Mouse (Mus musculus) olfactory bulb, adult 2 months (tissue): ENCODE data around the gene Hectd3.

Experiments used
- CTCF ChIP-seq: fragments of 200-500 bp; IDR thresholded peaks from 2 replicates; pipeline ENCODE4 v1.5.1; 2012; ENCODE audit warnings: low read depth, mild to moderate bottlenecking, low read length, moderate library complexity; ENCODE audit not compliant: insufficient read depth
- POLR2A ChIP-seq: fragments of 200-500 bp; IDR thresholded peaks from 2 replicates; pipeline ENCODE4 v1.6.1; 2012; ENCODE audit warnings: mild to moderate bottlenecking, low read depth, low read length, moderate library complexity; ENCODE audit not compliant: insufficient read depth

DNA sequence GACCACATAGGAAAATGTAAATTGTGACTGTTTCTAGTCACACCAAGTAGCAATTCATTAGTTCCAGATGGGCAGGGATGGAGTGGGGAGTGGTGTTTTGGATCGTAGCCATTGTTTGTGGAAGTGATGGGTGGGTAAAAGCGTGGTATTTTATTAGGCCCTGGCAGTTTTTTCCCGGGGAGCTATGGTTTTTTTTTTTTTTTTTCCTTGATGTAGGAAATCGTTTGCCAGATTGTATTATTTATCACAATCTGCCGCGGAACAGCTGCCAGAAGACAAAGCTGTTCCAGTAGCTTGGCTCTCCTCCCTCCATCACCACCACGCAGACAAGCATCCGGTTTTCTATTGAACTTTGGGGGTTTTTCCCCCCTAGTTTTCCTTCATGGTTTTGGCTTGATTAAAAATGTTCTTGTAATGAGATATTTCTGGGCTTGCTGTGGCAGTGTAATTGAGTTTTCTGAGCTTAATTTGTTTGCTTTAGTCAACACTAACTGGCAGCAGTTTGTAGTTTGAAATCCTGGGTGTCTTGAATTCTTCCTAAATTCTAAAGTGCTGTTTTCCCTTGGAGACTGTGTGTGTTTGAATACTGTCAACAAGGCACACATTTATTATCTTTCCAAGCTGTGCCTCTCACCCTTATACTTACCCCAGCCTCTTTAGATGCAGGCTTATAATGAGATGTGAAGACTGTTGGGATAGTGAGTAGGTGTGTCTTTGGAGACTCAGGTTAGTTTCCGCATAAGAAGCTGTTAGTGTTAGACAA is 45.0 kb downstream of the Hectd3 start:
- no peak for TF ChIP-seq POLR2A
- TF ChIP-seq CTCF = no peak
